Mouse (Mus musculus) urinary bladder, postnatal 14 days (tissue): ENCODE data around the gene Cyp4v3.

Experiments used
- DNase-seq: peaks from one replicate; pipeline ENCODE4 v3.0.0; 2021; ENCODE audit warnings: low spot score

Cyp4v3 gene

GRCm38 (mm10) chr8:45320930-45321329 is 12.1 kb downstream of the Cyp4v3 start:
- no peak for DNase-seq

GRCm38 (mm10) chr8:45310967-45311366 is 22.0 kb downstream of the Cyp4v3 start:
- no peak for DNase-seq

- DNase-seq, result no peak
Observed at GRCm38 (mm10) chr8:45308366-45308765, 24.6 kb downstream of the Cyp4v3 start, which contains the start of gene Gm45753. Gene Gm45753 (minus strand): TSS chr8:45308466.

- no peak for DNase-seq
Observed at GRCm38 (mm10) chr8:45305479-45305878, 27.5 kb downstream of the Cyp4v3 start.

- DNase-seq, result no peak
Observed at GRCm38 (mm10) chr8:45304354-45304753, 28.7 kb downstream of the Cyp4v3 start.

GRCm38 (mm10) chr8:45302390-45302789 is 30.6 kb downstream of the Cyp4v3 start:
- DNase-seq, result no peak

GRCm38 (mm10) chr8:45295276-45295675 is 37.7 kb downstream of the Cyp4v3 start:
- DNase-seq, result no peak

- DNase-seq, result no peak
Observed at GRCm38 (mm10) chr8:45294687-45295086, 38.3 kb downstream of the Cyp4v3 start, which contains the start of gene Klkb1. Gene Klkb1 (minus strand): TSS chr8:45294859.

- DNase-seq, result no peak
Observed at GRCm38 (mm10) chr8:45291790-45292189, 41.2 kb downstream of the Cyp4v3 start.

GRCm38 (mm10) chr8:45281630-45282029 is 51.4 kb downstream of the Cyp4v3 start:
- no peak for DNase-seq

- DNase-seq, result no peak
Observed at GRCm38 (mm10) chr8:45277453-45277852, 55.6 kb downstream of the Cyp4v3 start.

- no peak for DNase-seq
Observed at GRCm38 (mm10) chr8:45274317-45274716, 58.7 kb downstream of the Cyp4v3 start.

GRCm38 (mm10) chr8:45269056-45269455 is 64.0 kb downstream of the Cyp4v3 start:
- DNase-seq, result no peak

- no peak for DNase-seq
Observed at GRCm38 (mm10) chr8:45268485-45268884, 64.5 kb downstream of the Cyp4v3 start.

- DNase-seq, result no peak
Observed at GRCm38 (mm10) chr8:45267611-45268391, 65.2 kb downstream of the Cyp4v3 start.

- DNase-seq, result no peak
Observed at GRCm38 (mm10) chr8:45266993-45267392, 66.0 kb downstream of the Cyp4v3 start.

GRCm38 (mm10) chr8:45264918-45265317 is 68.1 kb downstream of the Cyp4v3 start:
- DNase-seq, result no peak

GRCm38 (mm10) chr8:45262851-45263250 is 70.2 kb downstream of the Cyp4v3 start:
- DNase-seq, result no peak

- no peak for DNase-seq
Observed at GRCm38 (mm10) chr8:45261920-45262319, 71.1 kb downstream of the Cyp4v3 start, which contains the start of gene F11. Gene F11 (minus strand): TSS chr8:45262031.

GRCm38 (mm10) chr8:45258421-45258820 is 74.6 kb downstream of the Cyp4v3 start:
- no peak for DNase-seq

- DNase-seq, result no peak
Observed at GRCm38 (mm10) chr8:45255040-45255439, 78.0 kb downstream of the Cyp4v3 start.
